Mouse (Mus musculus): ENCODE data around the gene Pnpla2.

DNA sequence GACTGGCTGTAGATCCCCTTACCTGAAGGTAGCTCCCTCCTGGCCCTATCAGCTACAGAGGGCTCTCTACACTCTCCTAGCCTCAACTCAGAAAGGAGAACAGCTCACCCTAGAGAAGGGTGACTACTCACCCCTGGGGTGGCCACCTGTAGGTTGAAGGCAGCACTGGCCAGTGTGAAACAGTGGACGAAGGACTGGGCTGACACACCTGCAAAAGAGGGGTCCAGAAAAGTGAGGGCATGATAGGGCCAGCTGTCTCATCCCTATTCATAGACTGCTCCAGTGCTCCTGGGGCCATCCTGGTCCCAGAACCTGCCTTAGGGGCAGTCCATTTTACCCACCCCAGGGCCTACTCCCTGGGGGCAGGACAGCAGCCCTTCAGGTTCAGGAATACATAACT is 43.3 kb upstream of the Pnpla2 start:
- TF ChIP-seq CTCF (IDR thresholded peaks at IDR 0.05; ENCODE audit: low read depth) (no peak), EP300 (optimal IDR thresholded peaks at IDR 0.05) (no peak)
